Mouse (Mus musculus): ENCODE measurements around the gene Ifi47.
"Not testable (repeated sequence)": the region's sequence is repeated elsewhere in the genome, so short reads cannot be mapped to it uniquely, and the experiment has no call there.

Gene Ifi47

DNA sequence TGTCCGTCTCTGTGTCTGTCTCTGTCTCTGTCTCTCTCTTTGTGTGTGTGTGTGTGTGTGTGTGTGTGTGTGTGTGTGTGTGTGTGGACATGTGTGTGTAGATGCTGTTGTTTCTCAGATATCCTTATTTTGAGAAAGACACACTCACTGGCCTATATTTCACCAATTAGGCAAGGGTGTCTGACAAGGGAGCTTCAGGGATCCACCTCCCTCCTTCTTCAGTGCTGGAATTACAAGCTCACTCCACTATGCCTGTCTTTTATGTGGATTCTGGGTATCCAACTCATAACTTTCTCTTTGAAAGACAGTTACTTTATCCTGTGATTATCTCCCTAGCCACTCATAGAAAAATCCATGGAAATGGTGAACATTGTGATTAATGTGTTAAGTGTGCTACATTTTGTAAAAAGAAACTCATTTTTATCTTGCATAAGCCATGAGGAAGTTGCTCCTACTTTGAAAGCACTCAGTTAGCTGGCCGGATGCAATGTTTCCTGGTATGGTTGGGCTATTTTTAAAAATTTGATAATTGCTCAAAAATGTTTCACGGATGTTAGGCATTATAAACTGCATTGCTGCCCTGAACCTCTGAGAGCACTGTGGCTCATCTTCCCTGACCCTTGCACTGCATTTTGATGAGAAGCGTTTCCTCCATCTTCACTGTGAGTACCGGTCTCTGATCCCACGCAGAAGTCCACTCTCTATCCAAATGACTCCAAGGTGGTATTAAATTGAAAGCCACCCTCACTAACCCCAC is at the start of gene Ifi47:
Gene Ifi47, plus strand, starts transcription at position 587 of the 757 bp plus-strand sequence.
- DNase-seq = not testable (repeated sequence)

DNA sequence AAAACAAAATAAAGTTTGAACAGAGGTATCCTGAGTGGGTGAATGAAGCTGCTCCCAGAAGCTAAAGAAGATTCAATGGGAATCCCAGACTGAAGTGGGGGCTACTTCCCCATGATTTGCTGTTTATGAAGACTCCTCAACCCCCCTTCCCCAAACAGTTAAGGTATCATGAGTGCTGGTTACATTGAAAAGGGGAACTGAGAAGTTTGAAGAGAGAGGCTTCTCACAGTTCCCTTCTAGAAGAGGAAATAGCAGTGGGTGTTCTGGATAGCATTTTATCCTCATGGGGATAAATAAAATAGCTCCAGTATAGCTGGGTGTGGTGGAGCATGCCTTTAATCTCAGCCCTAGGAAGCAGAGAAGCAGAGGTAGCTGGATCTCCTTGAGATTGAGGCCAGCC is 26.3 kb upstream of the Ifi47 start:
- not testable (repeated sequence) for DNase-seq

DNA sequence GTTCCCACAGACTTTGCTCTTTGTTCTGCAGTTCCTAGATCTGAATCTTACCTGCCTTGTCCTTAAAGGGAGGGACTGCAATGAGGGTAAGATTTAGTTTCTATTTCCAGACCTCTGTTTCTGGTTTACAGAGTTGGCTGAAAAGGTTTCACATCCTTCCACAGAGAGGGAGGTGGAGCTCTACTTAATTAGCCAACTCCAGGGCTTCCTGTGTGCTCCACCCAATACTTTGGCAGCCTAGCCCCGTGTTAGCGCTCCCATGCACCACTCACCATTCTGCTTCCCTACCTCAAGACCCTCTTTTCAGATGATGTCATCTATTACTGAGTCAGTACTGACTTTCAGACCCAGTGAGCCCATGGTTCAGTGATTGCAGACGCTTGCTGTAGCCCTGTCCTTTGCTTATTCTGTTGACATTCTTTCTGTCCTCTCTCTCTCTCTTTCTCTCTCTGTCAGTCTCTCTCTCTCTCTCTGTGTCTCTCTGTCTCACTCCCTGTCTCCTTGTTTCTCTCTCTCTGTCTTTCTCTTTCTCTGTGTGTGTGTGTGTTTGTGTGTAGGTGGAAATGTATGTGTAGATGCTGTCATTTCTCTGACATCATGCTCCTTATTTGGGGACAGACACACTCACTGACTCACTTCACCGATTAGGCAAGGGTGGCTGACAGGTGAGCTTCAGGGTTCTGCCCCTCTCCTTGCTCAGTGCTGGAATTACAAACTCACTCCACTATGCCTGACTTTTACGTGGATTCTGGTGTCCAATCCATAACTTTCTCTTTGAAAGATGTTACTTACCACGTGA is 25.1 kb upstream of the Ifi47 start, which contains the start of gene 9930111J21Rik2:
Gene 9930111J21Rik2, minus strand, starts transcription at position 150 of the 799 bp plus-strand sequence.
- DNase-seq = not testable (repeated sequence)

GRCm38 (mm10) chr11:49051894-49052293 is 24.5 kb upstream of the Ifi47 start:
- DNase-seq = not testable (repeated sequence)

DNA sequence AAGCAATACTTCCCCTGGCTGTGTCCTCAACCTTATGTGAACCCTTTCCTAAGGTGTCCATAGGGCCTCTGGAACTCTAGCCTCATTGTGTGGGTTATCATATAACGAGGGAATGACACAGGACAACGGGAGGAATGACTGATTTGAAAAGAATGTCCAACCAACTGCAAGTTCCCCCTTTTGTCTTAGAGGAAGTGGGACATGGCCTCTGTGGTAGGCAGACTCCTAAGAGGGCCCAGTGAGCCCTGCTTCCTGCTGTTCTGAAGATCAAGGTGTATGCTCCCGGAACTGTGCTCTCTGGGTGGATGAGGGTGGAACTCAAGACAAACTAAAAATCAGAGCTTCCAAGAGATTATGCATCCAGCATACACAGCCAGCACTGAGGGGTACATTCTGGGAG is 16.3 kb upstream of the Ifi47 start:
- DNase-seq = not testable (repeated sequence)

DNA sequence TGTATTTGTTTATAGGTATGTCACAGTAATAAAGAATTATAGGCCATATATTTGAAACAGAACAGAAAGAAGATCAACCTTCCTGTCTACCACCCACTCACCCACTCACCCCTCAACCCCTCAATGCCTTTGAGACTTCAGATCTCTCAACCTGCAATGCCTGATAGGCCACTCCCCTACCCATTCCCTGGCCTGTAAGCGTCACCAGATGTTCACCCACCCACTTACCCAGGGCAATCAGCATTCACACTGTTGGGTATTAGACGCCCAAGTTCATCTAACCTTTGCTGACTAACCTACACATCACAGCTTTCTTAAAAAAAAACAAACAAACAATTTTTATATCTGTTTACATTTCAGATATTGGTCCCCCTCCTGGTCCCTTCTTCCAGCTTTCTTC is 14.5 kb upstream of the Ifi47 start:
- not testable (repeated sequence) for DNase-seq

- DNase-seq = not testable (repeated sequence)
These were observed 12.5 kb upstream of the Ifi47 start, which contains the start of gene Tgtp2 for GRCm38 (mm10) chr11:49063713-49064469. Gene Tgtp2, minus strand, starts transcription at chr11:49064206.

- no peak for DNase-seq
These were observed 8.0 kb upstream of the Ifi47 start for GRCm38 (mm10) chr11:49068358-49068757.

DNA sequence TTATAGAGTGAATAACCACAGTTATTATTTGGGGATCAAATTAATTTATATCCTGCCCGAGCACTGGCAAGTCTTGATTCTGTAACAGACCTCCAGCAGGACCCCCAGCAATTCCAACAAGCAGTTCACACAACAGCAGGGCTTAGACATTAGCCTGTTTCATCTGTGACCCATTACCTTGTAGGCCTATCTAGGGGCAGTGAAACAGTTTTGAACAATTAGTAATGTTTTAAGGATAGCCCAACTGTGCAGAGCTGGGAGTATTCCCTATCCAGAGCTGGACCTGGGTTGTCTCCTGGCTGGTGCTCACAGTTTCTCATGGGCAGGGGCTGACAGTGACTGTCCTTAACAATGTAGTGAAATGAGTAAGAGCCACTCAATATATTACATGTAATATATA is 625 bp downstream of the Ifi47 start:
- no peak for DNase-seq

DNA sequence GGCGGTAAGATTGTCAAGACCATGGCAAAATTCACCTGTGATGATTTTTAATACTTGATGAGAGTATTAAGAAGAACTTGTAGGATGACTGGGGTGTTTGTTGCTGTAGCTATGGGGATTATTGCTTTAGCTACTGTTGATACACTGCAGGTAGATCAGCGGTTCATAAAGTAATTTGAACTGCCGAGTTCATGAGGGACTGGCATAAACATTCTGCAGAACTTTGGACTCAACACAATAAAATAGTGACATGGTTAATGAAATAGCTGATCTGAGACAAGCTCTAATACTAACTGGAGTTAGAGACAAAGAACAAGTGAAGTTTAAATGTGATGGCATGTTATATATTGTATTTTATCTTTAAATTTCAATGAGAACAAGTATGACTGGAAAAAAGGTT is 2.3 kb downstream of the Ifi47 start:
- no peak for DNase-seq

GRCm38 (mm10) chr11:49080636-49081035 is 4.2 kb downstream of the Ifi47 start:
- no peak for DNase-seq

DNA sequence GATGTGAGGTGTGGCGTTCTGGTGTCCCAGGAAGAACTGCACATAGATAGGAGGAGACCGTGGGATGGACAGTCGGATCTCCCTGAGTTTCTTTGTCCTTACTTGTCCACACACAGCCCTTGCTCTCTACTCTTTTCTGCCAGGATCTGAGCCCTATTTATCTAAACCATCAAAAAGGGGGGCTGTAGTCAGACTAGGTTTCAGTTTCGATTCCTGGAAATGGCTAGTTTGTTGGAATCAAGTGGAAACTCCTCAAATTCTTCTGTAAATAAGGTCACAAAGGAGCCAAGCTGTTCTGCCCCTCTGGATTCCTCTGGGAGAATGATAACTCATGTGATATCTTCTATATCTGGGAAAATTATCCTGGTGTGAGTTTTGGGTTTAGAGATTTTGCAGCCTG is 5.0 kb downstream of the Ifi47 start:
- no peak for DNase-seq

DNA sequence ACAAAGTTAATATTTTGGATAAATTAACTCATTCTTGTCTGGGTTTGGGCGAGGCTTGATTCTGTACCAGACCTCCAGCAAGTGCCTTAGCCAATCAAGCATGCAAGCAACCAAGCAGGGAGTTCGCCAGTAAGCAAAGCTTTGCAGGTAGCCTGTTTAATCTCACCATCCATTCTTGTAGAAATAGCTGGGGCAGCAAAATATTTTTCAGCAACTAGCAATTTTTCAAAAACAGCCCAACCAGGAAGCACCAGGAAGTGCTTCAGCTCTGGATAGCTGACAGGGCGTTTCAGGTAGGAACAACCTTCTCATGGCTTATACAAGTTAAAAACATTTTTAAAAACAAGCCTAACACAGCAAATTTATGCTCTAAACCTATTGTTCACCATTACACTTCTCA is 5.5 kb downstream of the Ifi47 start:
- DNase-seq = no peak

DNA sequence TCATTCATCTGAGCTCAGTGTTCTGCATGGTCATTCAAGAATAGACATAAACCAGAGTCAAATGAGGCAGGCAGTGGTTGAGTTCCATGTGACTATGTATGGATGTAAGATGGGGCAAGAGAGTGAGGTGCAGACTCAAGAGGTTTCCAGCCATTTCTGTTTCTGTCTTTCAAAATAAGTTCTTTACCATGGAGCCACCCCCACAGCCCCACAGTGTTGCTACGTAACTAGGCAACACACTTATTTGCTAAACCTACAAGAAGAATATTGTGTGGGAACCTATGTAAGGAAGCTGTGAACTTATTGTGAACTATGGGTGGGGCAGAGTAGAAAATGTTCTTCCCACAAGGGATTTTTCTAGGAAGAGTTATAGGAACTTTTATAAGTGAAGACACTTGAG is 6.8 kb downstream of the Ifi47 start:
- no peak for DNase-seq

- no peak for DNase-seq
These were observed 7.4 kb downstream of the Ifi47 start for GRCm38 (mm10) chr11:49083808-49084207.

DNA sequence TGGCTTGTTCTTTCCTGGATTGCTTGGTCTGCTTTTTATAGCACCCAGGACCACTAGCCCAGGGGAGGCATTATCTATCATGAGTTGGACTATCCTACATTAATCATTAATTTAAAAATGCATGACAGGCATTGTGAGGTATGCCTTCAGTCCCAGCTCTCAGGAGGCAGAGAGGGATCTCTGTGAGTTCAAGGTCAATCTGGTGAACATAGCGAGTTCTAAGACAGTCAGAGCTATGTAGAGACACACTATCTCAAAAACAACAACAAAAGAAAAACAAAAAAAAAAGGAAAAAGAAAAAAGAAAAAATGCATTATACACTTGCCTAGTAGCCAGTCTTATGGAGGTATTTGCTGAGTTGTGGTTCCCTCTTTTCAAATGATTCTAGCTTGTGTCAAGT is 8.0 kb downstream of the Ifi47 start:
- no peak for DNase-seq

GRCm38 (mm10) chr11:49084875-49085274 is 8.5 kb downstream of the Ifi47 start:
- no peak for DNase-seq

GRCm38 (mm10) chr11:49086858-49087361 is 10.5 kb downstream of the Ifi47 start:
- no peak for DNase-seq

- DNase-seq = no peak
These were observed 11.6 kb downstream of the Ifi47 start for GRCm38 (mm10) chr11:49087830-49088616.

- DNase-seq = no peak
These were observed 12.7 kb downstream of the Ifi47 start for GRCm38 (mm10) chr11:49088990-49089652.

DNA sequence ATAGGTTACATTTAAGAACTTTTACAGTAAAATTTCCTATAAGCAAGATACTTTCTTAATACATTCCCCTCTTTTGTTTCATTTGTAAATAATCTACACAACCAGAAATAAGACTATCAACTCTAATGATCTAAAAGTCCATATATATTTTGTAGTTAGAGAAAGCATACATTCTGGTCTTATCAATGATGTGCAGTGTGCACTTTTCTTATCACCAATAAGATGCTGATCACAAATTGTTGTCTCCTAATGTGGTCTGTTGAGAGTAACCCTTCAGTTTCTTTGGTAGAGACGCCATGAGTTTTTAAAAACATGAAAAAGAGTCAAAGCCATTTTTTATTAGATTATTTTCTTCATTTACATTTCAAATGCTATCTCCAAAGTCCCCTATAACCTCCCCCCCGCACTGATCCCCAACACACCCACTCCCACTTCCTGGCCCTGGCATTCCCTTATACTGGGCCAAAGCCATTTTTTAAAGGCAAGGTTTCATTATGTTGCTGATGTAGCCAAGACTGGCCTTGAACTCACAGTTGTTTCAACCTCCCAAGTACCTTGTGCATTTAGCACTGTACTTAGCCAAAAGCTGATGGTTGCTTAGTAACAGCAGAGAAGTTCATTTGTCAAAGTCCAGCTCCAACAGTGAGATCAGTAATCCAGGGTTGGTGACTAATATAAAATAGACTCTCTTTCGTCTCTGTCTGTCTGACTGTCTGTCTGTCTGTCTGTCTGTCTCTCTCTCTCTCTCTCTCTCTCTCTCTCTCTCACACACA is 13.5 kb downstream of the Ifi47 start:
- no peak for DNase-seq
